Mouse (Mus musculus) mouse embryonic stem cell (cell line): Measurements from ENCODE around the gene Cntfr.

ENCODE experiments used
- in situ Hi-C, 2 experiments: fragments of 300-500 bp; cut with MboI; formaldehyde crosslinking; loops; 1 replicate in 1 of 2; 3 replicates in 1 of 2; pipeline ENCODE4 v1.14.3; 2019 to 2020; ENCODE audit warnings: low sequenced_read_pairs in 2 of 2, low pct_unique_long_range_greater_than_20kb in 1 of 2, mixed read lengths in 1 of 2; ENCODE audit not compliant: unreplicated experiment in 1 of 2

Cntfr gene

DNA sequence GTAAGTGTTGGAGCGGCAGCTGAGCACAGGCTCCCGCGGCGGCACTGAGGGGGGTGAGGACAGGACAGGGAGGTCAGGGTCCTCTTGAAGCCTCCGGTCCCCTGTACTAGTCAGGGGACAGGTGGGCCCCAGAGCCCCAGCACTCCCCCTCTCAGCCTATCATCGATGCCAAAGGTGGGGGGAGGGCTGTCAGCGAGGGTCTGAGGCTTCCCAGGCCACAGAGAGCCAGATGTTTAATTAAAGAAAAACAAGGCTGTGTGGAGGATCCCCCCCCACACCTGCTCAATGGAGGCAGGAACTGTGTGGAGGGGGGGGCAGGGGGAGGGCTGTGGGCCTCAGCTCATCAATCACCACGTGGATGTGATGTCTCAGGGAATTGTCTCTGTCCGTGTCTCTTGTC lies 33.3 kb downstream of the Cntfr start:
- in situ Hi-C loops: no loop called here

- in situ Hi-C loops: no loop called here
Measured at GRCm38 (mm10) chr4:41662723-41663122, 34.2 kb downstream of the Cntfr start.

- in situ Hi-C loops: no loop called here
Measured at GRCm38 (mm10) chr4:41660851-41661430, 35.9 kb downstream of the Cntfr start.

GRCm38 (mm10) chr4:41659556-41659955 lies 37.3 kb downstream of the Cntfr start:
- in situ Hi-C loops: no loop called here

GRCm38 (mm10) chr4:41658566-41659384 lies 38.1 kb downstream of the Cntfr start:
- in situ Hi-C loops: no loop called here

- in situ Hi-C loops: no loop called here
Measured at GRCm38 (mm10) chr4:41655525-41655924, 41.4 kb downstream of the Cntfr start.

DNA sequence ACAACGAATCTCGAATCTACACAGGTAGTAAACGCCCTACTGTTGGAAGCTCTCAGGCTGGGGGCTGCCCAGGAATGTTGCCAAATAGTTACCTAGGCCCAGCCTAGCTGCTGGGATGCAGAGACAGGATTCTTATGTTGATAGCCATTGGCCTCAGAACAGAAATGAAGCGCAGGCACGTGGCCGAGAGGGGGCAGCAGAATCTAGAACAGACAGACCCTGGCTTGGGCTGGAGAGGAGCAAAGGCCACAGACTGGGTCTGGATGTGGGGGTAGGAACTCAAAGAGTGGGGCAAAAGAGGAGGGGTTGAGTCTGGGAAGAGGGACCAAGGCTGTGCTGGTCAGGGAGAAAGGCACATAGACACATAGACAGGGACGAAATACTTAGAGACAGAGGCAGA lies 42.7 kb downstream of the Cntfr start:
- in situ Hi-C loops: no loop called here

- in situ Hi-C loops: no loop called here
Measured at GRCm38 (mm10) chr4:41653730-41654129, 43.2 kb downstream of the Cntfr start.

DNA sequence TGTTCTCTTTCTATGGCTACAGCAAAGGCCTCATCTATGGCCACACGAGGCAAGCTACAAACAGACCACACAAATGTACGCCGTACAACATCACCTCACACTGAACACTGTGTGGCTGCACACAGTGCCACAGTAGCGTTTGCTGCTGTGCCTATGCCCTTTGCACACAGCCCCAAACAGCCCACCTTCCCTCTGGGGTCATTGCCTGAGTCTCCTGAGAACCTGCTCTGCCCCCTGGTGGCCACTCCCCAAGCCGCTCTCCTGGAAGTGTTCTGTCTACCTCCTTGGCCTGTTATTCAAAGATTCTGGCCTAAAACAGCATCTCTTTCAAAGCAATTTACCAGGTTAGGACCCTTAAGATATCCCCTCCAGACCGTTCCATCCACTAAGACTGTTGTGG lies 43.6 kb downstream of the Cntfr start:
- in situ Hi-C loops: no loop called here

DNA sequence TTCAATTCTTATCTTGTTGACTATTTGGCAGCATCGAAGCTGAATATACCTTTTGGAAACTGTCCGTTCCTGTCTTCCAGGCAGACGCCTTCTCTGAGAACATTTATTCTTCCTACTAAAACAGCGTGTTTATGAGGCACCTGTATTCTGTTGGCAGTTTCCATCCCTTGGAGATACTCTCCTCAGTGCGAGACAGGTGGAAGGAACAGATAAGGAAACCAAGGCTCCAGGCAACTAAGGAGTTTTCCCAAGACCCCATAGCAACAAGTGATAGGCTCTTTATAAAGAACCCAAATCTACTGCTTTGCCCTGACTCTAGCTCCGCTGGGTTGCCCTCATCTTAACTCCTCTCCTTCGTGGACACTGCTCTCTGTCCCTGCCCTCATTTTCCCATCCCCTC lies 48.3 kb downstream of the Cntfr start:
- in situ Hi-C loops: no loop called here

DNA sequence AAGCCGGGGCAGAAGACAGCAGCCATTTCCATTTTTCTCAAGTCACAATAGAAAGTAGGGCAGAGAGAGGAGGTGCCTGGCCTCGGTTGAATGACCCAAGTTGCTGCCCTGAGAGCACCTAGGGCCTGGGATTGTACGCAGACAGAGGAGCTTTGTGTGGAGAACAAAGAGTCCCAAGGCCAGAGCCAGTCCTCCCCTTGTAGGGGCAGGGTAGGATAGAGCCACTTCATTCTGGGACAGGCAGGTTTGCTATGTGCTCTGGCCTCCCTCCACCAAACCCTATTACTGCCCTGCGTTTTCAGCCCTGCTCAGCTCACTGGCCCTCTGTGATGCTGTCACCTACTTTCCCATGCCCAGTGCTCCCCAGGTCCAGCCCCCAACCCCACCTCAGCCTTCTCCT lies 48.7 kb downstream of the Cntfr start:
- in situ Hi-C loops: no loop called here

DNA sequence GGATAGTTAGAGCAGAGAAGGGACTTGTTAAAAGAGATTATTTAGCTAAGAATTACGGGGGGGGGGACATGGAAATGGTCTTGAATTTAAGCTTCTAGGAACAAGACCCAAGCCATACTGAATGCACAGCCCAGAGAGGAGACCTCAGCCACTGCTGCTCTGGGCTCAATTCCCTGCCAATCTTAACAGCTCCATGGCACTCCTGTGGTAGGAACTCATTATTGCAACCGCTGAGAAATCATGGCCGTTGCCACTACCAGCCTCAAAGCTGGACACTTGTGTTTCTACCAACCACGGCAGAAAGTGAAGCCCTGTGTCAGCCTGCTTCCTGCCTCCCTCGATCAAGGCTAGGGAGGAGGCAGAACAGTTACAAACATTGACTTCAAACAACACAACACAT lies 51.4 kb downstream of the Cntfr start:
- in situ Hi-C loops: no loop called here

- in situ Hi-C loops: no loop called here
Measured at GRCm38 (mm10) chr4:41641199-41641822, 55.6 kb downstream of the Cntfr start.

- in situ Hi-C loops: no loop called here
Measured at GRCm38 (mm10) chr4:41639913-41640507, 56.9 kb downstream of the Cntfr start, which contains the start of gene Enho. Enho (minus strand) TSS chr4:41640324.

GRCm38 (mm10) chr4:41639214-41639841 lies 57.6 kb downstream of the Cntfr start:
- in situ Hi-C loops: no loop called here

GRCm38 (mm10) chr4:41638828-41639213 lies 58.1 kb downstream of the Cntfr start:
- in situ Hi-C loops: no loop called here

DNA sequence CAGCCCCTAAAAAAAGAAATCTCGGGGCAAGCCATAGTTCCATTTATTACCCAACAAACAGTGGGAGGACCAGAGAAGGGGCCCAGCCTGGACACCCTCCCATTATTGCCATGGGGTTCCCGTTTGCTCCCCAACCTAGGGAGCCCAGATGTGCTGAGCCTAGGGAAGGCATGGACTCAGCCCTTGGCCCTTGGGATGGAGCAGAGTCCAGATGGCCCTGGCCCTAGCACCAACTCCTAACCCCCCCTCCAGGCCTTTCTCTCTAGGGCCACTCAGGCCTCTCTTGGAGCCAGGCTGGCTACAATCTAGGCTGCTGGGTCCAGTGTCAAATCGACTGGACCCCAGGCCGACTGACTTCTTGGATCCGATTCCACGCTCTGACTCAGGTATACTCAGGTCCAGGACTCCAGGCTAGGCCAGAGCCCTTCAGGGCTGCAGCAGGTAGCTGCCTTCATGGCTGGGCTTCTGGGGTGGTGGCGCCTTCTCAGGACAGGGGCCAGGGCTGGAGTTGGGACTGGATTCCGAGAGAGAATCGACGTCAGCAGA lies 58.6 kb downstream of the Cntfr start:
- in situ Hi-C loops: no loop called here

DNA sequence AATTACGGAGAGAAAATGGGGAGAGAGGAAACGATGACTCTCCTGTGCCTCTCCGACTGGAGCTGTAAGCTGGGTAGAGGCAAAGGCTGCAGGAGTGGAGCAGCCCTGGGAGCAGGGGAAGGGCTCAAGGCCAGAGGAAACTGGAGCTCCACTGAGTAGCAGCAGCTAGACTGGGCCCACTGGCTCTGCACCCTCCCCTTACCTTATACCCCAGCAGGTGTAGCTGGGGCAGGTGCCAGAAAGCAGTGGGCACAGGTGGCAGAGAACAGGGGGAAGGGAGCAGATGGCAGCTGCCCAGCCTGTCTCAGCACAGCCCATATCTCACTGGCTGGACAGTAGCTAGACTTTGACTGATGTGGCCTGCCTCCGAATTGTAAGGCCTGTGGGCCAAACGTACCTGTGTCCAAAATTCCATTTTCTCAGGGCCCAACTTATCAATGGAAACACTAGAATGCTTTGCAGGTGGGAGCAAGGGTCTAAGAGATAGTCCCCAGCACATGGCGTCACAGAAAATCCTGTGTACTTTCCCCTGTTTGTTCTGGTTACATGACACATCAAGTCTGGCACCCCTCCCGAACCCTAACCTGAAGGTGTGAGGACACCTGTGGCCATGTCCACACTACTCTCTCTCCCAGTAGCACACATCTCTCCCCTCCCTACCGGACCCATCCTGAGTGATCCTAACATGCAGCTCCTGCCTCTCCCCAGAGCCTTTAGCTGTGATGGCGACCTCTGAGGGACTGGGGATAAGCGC lies 59.8 kb downstream of the Cntfr start:
- in situ Hi-C loops: no loop called here
